Mouse (Mus musculus) right cerebral cortex, postnatal 36 days (tissue): Measurements from ENCODE around the gene Tsc2.

Source experiments
- DNase-seq, 2 experiments: peaks; one replicate each; pipeline ENCODE4 v3.0.0; 2022; ENCODE audit warnings: low spot score in 2 of 2, mixed read lengths in 1 of 2

Tsc2 gene

GRCm38 (mm10) chr17:24567034-24567779 is 65.2 kb downstream of the Tsc2 start:
- no peak for DNase-seq

GRCm38 (mm10) chr17:24565792-24566191 is 66.6 kb downstream of the Tsc2 start:
- DNase-seq = no peak

- no peak for DNase-seq
Observed at GRCm38 (mm10) chr17:24565092-24565491, 67.3 kb downstream of the Tsc2 start.

GRCm38 (mm10) chr17:24564422-24564821 is 68.0 kb downstream of the Tsc2 start:
- no peak for DNase-seq

GRCm38 (mm10) chr17:24563638-24564037 is 68.8 kb downstream of the Tsc2 start:
- no peak for DNase-seq

GRCm38 (mm10) chr17:24561592-24561991 is 70.8 kb downstream of the Tsc2 start:
- DNase-seq = no peak

- DNase-seq = no peak
Observed at GRCm38 (mm10) chr17:24560301-24561028, 72.0 kb downstream of the Tsc2 start.

GRCm38 (mm10) chr17:24559146-24559545 is 73.3 kb downstream of the Tsc2 start:
- DNase-seq = no peak

GRCm38 (mm10) chr17:24558600-24559099 is 73.8 kb downstream of the Tsc2 start:
- no peak for DNase-seq

GRCm38 (mm10) chr17:24557091-24557490 is 75.3 kb downstream of the Tsc2 start:
- DNase-seq = no peak

GRCm38 (mm10) chr17:24551050-24551444 is 81.4 kb downstream of the Tsc2 start:
- no peak for DNase-seq

- DNase-seq = peak; percentile 75 to 77
Observed at GRCm38 (mm10) chr17:24550416-24551049, 81.9 kb downstream of the Tsc2 start.

- peak; percentile 97 to 99 for DNase-seq
Observed at GRCm38 (mm10) chr17:24549618-24550415, 82.6 kb downstream of the Tsc2 start, which contains the start of gene Pkd1. TSS of gene Pkd1 (plus strand) at chr17:24549834.

- no peak for DNase-seq
Observed at GRCm38 (mm10) chr17:24548921-24549617, 83.4 kb downstream of the Tsc2 start.

GRCm38 (mm10) chr17:24548435-24548834 is 84.0 kb downstream of the Tsc2 start:
- DNase-seq = no peak

- DNase-seq = no peak
Observed at GRCm38 (mm10) chr17:24546234-24546633, 86.2 kb downstream of the Tsc2 start.
